In the genomic region with DNA sequence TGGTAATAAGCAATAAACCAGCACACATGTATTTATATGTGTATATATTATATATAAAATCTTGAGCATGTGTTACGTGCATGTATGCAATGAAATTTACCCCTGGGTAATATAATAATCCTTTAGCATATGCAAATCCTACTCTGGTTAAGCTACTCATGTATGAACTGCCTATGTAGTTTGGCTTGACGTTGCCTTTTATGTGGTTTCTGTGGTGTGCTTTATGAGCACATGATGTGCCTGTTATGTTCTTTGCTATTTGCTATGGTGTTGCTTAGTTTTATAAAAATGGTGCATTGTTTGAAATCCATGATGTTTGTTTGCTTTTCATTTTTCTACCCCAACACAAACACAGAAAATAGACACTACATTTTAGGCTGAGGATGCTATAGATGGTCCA, we compare ENCODE assay signal across 13 mouse cellular contexts.
"Had no signal": no experiment of that assay in that cellular context is flagged by ENCODE, and none has a peak within 500 bp of the region (broad histone marks: within the 10 kb centered on the region; RNA-seq: fewer than 3 reads in every experiment).

No protein-coding gene starts in this region.

- H3K27me3 ChIP-seq: liver, embryonic 15.5 days; midbrain, embryonic 15.5 days had no signal

- H3K4me3 ChIP-seq: left cerebral cortex, adult 2 months; limb, embryonic 10.5 days; liver, embryonic 15.5 days; midbrain, embryonic 15.5 days had no signal

- ATAC-seq: lung, postnatal 0 days; midbrain, embryonic 15.5 days had no signal

- H3K9me3 ChIP-seq: limb, embryonic 10.5 days; liver, embryonic 15.5 days; midbrain, embryonic 15.5 days had no signal

- H3K36me3 ChIP-seq: limb, embryonic 10.5 days; liver, embryonic 15.5 days; midbrain, embryonic 15.5 days had no signal

- H3K27ac ChIP-seq: left cerebral cortex, adult 2 months; limb, embryonic 10.5 days; liver, embryonic 15.5 days; midbrain, embryonic 15.5 days had no signal

- H3K4me2 ChIP-seq: liver, embryonic 11.5 days; liver, embryonic 15.5 days; midbrain, embryonic 11.5 days; midbrain, embryonic 15.5 days had no signal

- DNase-seq: kidney, adult 11 months; kidney, adult 9 months; kidney, postnatal 14 days; lung, adult 2 months; lung, postnatal 36 days; right cerebral cortex, postnatal 14 days had no signal

- H3K9ac ChIP-seq: liver, embryonic 15.5 days; midbrain, embryonic 15.5 days had no signal

- H3K4me1 ChIP-seq: limb, embryonic 10.5 days; liver, embryonic 15.5 days; midbrain, embryonic 15.5 days had no signal
